Mouse (Mus musculus): ENCODE measurements around the gene Tnpo2.
"Not testable (repeated sequence)": the region's sequence is repeated elsewhere in the genome, so short reads cannot be mapped to it uniquely, and the experiment has no call there.

The Tnpo2 gene

GRCm38 (mm10) chr8:85071514-85072281, 35.0 kb downstream of the Tnpo2 start, which contains the start of gene Dhps:
Dhps (plus strand) TSS chr8:85071757.
- DNase-seq (ENCODE audit: extremely low read depth, low read depth, low spot score): no peak

GRCm38 (mm10) chr8:85072364-85072929, 35.7 kb downstream of the Tnpo2 start:
- no peak for DNase-seq (ENCODE audit: extremely low read depth, low read depth, low spot score)

DNA sequence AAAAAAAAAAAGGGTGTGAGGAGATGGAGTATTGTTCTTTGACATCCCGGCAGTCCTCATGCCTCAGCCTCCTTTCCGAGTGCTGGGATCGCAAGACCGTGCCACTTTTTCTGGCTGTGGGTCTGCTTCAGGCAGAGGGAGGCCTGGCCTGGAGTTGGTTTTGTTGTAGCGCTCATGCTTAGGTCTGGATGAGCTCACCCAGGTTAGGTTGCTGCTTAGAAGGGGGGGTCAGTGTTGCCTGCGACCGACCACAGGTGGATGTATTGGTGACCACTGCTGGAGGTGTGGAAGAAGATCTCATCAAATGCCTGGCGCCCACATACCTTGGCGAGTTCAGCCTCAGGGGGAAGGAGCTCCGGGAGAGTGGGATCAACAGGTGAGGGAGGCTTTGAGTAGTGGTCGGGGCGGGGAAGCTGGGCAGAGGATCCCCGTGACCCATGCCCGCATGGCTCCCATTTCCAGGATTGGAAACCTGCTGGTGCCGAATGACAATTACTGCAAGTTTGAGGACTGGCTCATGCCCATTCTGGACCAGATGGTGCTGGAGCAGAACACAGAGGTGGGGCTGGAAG, 36.4 kb downstream of the Tnpo2 start:
- DNase-seq (ENCODE audit: extremely low read depth, low read depth, low spot score): no peak

GRCm38 (mm10) chr8:85074167-85074566, 37.5 kb downstream of the Tnpo2 start:
- DNase-seq (ENCODE audit: extremely low read depth, low read depth, low spot score): no peak

- DNase-seq (ENCODE audit: extremely low read depth, low read depth, low spot score): no peak
These were observed 37.9 kb downstream of the Tnpo2 start for GRCm38 (mm10) chr8:85074617-85075016.

GRCm38 (mm10) chr8:85076001-85076400, 39.3 kb downstream of the Tnpo2 start:
- no peak for DNase-seq (ENCODE audit: extremely low read depth, low read depth, low spot score)

- DNase-seq (ENCODE audit: extremely low read depth, low read depth, low spot score): no peak
These were observed 40.3 kb downstream of the Tnpo2 start for GRCm38 (mm10) chr8:85076993-85077392.

DNA sequence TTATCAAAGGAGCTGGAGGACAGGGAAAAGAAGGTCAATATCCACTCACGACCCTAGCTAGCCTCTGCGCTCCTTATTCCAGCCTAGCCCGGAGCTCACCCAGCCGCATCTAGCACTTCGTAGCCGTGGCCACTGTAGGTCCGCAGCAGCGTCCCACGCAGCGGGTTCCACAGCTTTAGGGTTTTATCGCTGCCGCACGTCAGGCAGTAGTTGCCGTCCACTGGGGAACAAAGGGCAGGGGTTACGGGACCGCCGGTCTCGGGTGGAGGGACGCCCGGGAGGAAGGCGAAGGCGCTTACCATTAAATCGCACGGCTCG, 43.5 kb downstream of the Tnpo2 start:
- no peak for DNase-seq (ENCODE audit: extremely low read depth, low read depth, low spot score)

DNA sequence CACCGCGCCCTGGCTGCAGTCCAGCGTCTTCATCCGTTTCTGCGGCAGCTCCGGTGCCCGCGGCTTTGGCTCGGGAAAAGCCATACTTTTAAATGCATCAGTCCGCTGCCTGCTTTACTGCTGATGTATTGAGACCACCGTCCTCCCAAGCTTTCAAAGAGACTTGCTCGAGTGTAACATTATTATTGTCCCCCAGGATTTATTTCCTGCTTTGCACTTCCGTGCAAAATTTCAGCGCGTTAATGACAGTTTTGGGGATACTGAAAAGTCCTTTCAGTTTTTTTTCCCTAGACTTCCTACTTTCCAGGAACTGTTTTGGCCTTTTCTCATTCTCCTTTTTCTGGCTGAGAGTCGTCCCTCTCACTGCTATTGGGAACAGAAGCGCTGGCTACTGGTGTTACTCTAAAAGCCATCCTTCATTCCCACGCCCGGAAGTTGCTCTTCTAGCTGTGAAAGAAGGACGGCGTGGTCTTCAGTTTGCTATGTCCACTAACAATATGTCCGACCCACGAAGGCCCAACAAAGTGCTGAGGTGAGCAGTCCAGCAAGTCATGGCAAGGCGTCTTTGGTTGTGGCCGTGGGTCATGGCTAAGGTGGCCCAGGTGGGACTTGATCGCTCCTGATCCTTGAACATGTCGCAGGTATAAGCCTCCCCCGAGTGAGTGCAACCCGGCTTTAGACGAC, 44.0 kb downstream of the Tnpo2 start, which contains the start of gene Wdr83os:
TSS of gene Wdr83os (plus strand) at position 209 of the 684 bp plus-strand sequence.
- no peak for DNase-seq (ENCODE audit: extremely low read depth, low read depth, low spot score)

DNA sequence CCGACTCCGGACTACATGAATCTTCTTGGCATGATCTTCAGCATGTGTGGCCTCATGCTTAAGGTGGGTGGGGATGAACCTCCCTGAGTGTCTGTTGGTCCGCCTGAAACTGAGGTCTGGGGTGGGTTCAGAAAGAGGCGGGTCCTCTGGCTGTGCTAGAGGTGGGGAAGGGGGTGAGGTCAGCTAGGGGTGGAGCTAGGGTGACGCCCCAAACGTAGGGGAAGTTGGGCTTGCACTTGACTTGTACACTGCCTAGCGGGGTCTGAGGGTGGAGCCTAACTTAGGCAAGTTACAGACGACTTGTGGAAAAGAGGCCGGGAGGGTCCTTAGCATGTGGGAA, 44.5 kb downstream of the Tnpo2 start, which contains the start of gene Wdr83:
TSS of gene Wdr83 (minus strand) at position 91 of the 340 bp plus-strand sequence.
- DNase-seq (ENCODE audit: extremely low read depth, low read depth, low spot score): no peak

DNA sequence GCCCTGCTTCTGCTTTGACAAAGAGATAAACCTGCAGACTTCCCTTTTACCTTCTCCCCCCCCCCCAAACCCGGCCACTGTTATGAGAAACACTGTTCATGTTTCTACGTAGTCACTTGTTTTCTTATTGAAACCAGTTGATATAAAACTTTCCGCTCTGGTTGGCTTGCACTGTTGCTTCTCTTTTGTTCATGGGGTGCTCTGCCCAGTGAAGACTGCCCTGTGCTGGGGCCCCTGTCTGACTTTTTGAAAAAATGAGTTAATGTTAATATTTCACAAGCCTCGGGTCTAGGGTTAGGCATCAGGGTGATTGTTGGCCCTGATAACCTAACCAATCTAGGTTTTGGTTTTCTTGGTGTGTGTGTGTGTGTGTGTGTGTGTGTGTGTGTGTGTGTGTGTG, 45.5 kb downstream of the Tnpo2 start:
- DNase-seq (ENCODE audit: extremely low read depth, low read depth, low spot score): not testable (repeated sequence)

DNA sequence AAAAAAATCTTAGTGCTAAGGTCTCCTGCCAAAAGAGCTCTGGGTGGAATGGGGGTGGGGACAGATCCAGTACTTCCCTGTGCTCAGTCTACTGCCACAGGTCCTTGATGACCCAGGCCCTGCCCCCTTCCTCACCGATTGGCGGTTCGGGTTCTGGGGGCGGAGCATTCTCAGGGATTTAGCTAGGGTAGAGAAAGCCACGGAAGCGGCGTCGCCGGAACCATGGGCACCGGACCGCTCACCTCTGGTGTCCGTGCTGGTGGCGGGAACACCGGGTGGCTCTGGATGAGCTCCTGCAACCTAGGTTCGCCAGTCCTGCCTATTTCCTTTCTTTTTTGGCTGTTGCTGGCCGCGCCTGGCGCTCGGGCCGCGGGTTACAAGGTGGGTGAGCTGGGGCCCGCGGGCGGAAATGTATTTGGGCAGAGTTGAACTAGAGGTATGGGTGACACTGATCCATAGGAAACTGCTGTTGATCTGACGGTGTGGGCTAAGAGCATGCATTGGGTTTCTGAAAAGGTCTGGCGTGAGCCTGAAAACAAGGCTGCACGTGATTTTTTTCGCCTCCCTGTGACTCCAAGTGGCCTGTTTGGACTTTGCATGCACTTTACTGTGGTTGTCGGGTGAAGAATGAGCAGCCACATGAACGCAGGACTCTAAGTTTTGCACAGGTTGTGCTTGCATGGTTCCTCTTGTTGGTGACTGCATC, 46.5 kb downstream of the Tnpo2 start, which contains the start of gene Man2b1:
TSS of gene Man2b1 (plus strand) at position 163 of the 706 bp plus-strand sequence.
- no peak for DNase-seq (ENCODE audit: extremely low read depth, low read depth, low spot score)

DNA sequence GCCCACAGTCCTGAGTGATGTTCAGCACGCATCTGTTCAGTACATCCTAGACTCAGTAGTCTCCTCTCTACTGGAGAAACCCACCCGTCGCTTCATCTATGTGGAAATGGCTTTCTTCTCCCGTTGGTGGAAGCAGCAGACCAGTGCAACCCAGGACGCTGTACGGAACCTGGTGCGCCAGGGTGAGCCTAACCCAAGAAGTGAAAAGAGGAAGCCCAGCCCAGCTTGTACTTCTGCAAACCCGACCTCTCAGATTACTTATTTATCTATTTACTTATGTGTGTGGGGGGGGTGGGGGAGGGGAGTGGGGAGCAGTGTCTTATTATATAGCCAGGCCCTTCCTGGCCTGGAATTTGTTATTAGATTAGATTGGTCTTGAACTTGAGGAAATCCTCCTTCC, 47.9 kb downstream of the Tnpo2 start:
- DNase-seq (ENCODE audit: extremely low read depth, low read depth, low spot score): no peak

- no peak for DNase-seq (ENCODE audit: extremely low read depth, low read depth, low spot score)
These were observed 49.5 kb downstream of the Tnpo2 start for GRCm38 (mm10) chr8:85086238-85086637.

DNA sequence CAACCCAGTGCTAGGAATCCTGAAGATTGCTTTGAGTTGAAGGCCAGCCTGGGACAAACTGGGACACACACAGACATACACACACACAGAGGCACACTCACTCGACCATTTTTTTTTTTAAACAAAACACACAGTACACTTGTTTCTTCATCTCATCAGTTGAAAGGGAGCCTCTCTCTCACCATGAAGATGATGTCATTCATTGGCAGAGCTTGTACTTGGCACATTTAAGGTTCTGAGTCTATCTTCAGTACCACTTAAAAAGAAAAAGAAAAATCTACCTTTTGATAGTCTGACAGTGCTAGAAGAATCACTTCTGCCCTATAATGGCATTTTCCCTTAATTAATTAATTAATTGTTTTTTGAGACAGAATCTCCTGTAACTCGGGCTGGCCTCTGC, 52.1 kb downstream of the Tnpo2 start:
- no peak for DNase-seq (ENCODE audit: extremely low read depth, low read depth, low spot score)

- DNase-seq (ENCODE audit: extremely low read depth, low read depth, low spot score): no peak
These were observed 54.1 kb downstream of the Tnpo2 start for GRCm38 (mm10) chr8:85090856-85091255.

GRCm38 (mm10) chr8:85091526-85092090, 54.9 kb downstream of the Tnpo2 start:
- DNase-seq (ENCODE audit: extremely low read depth, low read depth, low spot score): no peak

DNA sequence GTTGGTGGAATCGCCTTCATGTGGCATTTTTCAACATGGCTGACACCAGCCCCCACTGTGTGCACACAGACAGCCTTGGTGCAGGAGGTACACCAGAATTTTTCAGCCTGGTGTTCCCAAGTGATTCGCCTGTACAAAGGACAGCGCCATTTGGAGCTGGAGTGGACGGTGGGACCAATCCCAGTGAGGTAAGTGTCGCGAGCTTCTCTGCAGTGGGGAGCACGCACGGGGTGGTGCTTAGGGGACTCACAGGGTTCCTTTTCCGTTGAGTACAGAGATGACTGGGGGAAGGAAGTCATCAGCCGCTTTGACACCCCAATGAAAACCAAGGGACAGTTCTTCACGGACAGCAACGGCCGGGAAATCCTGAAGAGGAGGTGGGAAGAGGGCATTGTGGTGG, 58.3 kb downstream of the Tnpo2 start:
- DNase-seq (ENCODE audit: extremely low read depth, low read depth, low spot score): no peak

DNA sequence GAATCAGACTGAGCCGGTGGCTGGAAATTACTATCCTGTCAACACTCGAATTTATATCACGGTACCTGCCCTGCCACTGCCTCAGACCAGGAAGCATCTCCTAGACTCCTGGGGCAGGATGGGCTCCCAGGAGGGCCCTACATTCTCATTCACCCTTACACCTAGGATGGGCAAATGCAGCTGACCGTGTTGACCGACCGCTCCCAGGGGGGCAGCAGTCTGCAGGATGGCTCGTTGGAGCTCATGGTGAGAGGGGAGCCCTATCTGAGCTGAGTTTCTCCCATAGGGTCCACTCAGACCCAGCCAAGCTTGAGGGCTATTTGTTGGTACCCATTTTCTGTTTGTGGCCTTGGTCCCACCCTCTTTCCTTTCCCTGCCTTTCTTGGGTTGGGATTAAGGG, 58.9 kb downstream of the Tnpo2 start:
- no peak for DNase-seq (ENCODE audit: extremely low read depth, low read depth, low spot score)

DNA sequence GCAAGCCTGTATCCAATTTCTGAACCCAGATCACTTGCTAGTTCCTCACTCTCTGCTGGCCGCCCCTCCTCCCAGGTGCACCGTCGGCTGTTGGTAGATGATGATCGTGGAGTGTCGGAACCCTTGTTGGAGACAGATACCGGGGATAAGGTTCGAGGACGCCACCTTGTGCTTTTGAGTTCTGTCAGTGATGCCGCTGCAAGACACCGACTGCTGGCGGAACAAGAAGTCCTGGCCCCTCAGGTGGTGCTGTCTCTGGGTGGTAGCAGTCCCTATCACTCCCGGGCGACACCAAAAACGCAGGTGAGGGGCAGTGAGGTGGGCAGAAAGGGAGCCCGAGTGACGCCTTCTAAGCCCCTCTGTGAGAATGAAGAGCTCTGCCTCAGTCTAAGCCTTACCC, 59.5 kb downstream of the Tnpo2 start:
- DNase-seq (ENCODE audit: extremely low read depth, low read depth, low spot score): no peak

DNA sequence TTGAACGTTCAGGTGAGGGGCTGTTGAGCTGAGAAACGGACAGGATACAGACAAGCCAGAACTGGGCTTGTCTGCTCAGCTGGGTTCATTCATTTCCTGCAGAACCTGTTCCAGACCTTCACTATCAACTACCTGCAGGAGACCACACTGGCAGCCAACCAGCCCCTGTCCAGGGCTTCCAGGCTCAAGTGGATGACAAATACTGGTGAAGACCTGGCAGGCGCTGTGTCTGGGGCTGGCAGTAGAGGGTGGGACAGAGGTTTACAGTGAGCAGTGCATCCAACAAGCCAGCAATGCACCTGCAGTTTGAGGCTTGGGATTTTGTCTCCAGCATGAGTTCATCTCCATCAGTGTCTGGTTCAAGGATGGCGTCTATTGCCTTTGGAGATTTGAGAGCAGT, 60.1 kb downstream of the Tnpo2 start:
- DNase-seq (ENCODE audit: extremely low read depth, low read depth, low spot score): no peak
